Mouse (Mus musculus) cerebellum, adult 18-20 months (tissue): ENCODE measurements around the gene Ubn1.

Experiments used
- DNase-seq, 2 experiments: peaks; one replicate each; pipeline ENCODE4 v3.0.0; 2021

Gene Ubn1

DNA sequence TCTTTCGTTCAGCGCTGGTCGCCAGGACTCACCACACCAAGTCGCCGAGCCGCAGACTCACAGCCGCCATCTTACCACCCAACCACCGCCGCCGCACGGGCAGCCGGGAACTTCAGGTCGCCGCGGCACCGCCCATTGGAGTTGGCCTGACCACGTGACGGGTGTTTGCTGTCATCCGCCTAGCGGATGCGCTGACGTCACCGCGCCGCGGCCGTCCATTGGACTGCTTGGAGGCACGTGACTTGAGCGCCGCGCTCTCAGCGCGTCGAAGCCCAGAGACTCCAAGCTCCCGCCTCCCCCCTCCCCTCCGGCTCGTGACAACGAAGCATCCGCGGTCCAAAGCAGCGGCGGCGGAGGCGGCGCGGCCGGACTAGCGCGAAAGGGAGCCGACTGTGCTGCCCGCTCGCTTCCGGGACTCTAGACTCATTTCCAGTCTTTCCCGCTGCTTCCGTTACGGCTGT lies at the start of gene Ubn1, which contains the start of gene Glyr1:
TSS of gene Ubn1 (plus strand) at position 284 of the 461 bp plus-strand sequence.
TSS of gene Glyr1 (minus strand) at position 90 of the 461 bp plus-strand sequence.
- peak; percentile 99 to 100 for DNase-seq

- no peak for DNase-seq
Observed at GRCm38 (mm10) chr16:5000611-5001010, 49.2 kb upstream of the Ubn1 start.

GRCm38 (mm10) chr16:5007067-5007466 lies 42.8 kb upstream of the Ubn1 start, which contains the start of gene Smim22:
Gene Smim22 (plus strand): TSS chr16:5007288.
- DNase-seq, result no peak

GRCm38 (mm10) chr16:5007492-5007891 lies 42.4 kb upstream of the Ubn1 start:
- no peak for DNase-seq

DNA sequence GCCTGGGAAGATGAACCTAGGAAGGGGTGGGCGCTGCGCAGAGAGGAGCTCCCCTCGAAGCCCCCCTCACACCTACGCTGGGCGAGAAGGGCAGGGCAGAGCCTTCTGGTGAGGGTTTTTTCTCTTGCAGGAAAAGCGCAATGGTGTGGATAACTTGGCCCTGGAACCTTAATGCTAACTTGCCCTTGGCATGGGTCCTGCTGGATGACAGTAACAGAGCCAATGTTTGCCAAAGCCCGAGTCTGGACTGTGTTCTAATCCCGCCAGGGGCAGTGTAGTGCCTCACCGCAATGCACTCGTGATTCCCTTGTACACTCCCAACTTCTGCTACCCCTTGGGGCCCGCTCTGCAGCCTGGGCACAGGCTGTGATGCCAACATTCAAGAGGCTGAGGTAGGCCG lies 41.8 kb upstream of the Ubn1 start:
- no peak for DNase-seq

- no peak for DNase-seq
Observed at GRCm38 (mm10) chr16:5010371-5010935, 39.4 kb upstream of the Ubn1 start.

GRCm38 (mm10) chr16:5011285-5011684 lies 38.6 kb upstream of the Ubn1 start:
- DNase-seq, result no peak

DNA sequence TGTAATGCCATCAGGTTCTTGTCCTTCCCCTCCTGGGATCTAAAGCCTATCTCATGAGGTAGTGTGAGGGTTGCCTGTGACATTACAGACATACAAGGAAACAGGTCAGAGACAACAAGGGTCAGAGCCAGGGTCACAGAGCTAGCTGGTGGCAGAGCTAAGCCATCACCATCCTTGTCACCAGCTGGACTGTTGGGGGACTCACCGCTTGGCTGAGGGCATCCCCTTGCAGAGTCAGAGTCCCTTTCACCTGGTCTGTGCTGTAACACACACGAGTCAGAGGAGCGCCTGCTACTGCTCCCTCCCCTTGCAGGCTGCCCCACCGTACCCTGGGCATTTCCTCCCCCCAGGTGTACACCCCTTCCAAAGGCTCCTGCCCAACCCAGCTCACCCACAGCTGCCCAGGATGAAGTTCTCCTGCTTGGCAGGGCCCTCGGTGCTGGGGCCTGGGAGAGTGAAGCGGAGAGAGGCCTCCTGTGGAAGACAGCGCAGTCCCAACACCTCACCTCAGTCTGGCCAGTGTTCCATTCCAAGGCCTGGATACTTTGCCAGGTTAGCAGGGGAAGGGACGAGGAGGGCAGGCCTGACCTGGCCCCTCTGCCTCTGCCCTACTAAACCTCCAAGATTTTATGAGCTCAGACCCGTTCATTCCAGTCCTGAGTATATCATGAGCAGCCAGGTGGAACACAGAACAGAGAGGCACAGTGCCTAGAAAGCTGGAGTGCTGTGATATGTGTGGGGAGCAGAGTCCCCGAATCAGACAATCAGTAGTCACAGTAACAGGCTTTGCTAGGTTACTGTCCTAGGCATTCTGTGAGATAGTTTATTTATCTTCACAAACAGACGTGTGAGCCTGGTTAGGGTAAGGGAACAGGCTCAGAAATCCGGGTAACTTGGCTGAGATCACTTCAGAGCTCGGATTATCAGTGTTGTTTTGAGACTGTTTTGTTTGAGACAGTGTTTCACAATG lies 37.5 kb upstream of the Ubn1 start:
- DNase-seq, result peak in 1 of 2 experiments; percentile 42

- peak; percentile 97 to 100 for DNase-seq
Observed at GRCm38 (mm10) chr16:5013054-5013838, 36.6 kb upstream of the Ubn1 start, which contains the start of gene Rogdi. Gene Rogdi (minus strand): TSS chr16:5013553.

DNA sequence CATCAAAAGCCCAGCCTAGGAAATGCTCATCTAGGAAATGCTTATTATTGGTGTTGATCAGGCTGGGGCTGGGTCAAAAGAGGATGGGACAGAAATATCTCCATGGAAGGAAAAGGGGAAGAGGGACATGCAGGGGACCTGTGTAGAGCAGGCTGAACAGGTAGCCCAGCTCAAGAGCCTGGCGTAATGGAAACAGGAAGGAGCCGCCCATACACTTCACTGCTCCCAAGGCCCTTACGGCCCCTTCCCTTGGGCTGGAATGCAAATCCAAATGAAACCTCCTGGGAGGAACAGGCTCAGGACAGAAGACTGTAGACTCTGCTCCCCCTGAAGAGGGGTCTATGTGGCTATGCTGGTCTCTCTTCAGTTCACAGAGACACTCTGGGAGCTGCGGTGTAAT lies 35.3 kb upstream of the Ubn1 start:
- no peak for DNase-seq

GRCm38 (mm10) chr16:5024021-5024420 lies 25.8 kb upstream of the Ubn1 start:
- DNase-seq, result no peak

DNA sequence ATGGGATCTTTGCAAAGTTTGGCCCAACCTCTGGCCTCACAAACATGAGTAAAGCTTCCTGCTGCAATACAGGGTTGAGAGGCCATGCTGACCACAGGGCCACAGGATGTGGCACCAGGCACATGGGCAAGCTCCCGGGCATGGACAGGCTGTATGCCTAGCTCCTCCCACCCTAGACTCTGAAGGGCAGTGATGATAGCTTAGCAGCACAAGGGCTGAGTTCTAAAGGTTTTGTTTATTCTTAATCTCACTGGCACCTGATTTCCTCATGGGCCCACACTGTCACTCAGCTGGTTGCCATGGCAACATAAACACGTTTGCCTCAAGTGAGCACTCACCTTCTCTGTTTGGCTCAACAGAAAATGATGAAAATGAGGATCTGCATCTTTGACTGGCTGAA lies 20.0 kb upstream of the Ubn1 start:
- no peak for DNase-seq

DNA sequence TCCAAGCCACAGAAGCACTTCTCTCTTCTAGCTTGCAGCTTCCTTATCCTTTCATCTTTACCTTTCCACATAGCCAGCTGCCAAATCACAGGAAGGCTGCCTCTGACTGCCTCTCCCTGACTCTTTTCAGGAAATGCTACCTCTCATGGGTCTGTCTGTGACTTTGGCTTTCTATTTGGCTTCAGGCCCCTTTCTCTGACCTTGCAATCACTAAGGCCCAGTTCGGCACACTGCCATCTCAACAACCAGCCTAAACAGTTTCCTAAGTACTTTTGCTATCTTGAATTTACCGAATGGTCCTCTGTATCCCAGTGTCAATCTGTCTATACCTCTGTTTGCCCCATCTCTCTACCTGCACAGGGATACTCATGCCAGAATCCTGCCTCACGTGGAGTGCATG lies 14.3 kb upstream of the Ubn1 start:
- DNase-seq, result no peak

DNA sequence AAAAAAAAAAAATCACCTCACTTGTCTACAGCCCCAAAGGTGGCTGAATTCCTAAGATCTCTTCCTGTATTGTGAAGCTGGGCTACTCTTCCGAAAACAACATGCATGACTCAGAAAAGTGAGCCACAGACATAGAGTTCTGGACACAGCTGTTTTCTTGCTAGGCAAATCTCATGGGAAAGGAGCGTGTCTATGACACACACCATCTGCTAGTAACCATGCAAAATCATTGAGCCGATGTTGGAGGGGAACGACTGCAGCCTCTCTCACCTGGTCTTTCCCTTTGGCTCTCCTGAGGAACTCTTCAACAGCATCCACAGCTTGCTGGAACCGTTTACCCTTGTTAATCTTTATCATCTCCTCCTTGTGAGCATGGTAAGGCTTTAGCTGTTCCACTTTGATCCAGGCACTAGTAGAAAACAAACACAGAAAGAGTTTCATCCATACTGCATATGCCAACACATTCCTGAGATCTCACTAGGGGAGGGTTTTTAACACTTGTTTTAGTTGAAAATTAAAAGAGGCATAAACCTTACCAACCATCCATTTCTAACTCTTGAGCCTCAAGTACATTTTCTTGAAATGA lies 13.1 kb upstream of the Ubn1 start:
- DNase-seq, result no peak

DNA sequence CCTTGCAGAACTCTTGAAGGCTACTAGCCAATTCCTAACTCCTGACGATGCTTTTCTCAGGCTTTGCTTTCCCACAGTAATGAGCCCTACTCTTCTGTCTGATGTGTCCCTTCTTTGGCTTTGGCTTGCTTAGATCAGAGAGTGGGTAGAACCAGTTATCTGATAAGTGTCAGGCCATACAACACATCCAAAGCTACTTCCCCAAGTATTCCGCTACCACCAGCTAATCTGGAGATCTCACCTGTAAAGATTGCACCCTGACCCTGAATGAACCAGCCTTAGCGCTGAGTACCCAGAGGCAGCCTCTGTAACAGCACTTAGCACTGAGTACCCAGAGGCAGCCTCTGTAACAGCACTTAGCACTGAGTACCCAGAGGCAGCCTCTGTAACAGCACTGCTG lies 4.5 kb upstream of the Ubn1 start:
- DNase-seq, result no peak

DNA sequence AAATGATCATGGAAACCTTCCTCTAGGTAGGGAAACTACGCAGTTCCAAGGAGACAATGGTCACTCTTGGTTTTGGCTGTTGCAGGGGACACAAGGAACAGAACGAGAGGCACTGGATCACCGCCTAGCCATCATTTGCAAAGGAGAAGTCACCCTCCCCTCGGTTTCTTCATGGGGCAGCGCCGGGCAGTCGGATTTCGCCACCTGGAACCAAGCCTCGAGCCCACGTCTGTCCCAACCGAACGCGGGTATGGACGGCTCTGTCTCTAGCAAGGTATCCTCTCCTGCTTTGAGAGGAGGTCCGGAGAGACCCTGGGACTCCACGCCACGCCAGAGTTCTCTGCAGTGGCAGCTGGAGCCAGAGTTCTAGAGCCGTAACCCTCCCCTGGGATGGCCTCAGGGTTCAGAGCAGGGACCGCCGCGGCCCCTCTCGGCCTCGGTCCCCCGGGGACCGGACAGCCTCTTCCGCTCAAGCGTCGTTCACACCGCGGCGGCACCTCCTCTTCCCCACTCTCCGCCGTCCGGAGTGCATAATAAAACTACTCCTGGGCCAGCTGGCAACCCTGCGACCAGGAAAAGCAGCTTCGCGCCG lies 579 bp upstream of the Ubn1 start:
- peak in 1 of 2 experiments; percentile 23 for DNase-seq

DNA sequence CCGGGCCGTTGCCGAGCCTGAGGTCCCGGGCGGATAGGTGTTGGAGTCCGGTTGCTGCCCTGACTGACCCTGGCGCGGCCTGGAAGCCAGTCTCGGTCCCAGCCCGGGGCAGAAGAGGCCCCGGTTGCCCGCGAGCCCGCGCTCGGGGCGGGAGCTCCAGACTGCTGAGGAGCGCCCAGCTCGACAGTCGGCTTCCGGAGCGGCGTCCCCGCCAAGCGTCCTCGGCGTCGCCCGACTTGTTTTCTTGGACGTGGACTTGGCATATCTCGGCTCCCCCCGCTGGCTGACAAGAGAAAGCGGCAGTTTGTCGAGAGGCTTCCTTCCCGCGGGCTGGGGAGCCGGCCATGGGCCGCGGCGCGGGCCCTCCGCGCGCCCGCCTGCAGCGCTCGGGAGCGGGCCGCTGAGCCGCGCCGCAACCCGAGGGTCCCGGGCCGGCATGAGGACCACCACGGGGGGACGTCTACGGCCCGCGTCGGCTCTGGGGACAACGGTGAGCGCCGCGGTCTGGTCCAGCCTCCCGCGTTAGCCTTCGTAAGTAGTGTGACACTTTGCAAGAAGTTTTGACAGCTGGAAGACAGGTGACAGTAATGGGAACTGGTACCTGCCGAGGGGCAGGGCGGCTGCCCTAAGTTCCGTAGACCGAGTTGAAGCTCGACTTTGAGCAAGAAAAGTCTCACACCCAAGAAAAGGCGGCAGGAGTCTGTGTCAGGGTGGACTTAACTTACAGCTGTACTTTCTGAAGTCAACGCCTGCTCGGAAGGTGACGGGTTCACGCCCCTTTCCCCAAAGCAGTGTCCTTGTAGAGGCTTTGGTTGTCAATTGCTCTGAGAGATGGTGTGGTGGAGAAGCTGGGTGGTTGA lies 624 bp downstream of the Ubn1 start:
- peak; percentile 75 to 84 for DNase-seq

- DNase-seq, result no peak
Observed at GRCm38 (mm10) chr16:5058114-5058513, 8.3 kb downstream of the Ubn1 start.

DNA sequence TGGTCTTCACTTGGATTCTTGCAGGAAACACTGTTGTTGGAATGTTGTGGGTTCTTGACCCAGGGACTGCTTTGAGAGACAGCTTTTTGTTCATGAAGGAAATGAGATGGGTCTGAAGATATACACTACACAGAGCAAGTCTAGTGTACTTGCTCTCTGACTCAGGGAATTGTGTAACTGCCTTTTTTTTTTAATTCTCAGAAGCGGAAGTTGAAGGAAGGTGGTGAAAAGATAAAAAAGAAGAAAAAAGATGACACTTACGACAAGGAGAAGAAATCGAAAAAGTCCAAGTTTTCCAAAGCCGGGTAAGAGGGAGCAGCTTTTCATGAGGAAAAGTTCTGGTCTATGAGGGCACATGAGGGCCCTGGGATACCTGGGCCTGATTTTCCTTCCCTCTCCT lies 13.6 kb downstream of the Ubn1 start:
- no peak for DNase-seq

DNA sequence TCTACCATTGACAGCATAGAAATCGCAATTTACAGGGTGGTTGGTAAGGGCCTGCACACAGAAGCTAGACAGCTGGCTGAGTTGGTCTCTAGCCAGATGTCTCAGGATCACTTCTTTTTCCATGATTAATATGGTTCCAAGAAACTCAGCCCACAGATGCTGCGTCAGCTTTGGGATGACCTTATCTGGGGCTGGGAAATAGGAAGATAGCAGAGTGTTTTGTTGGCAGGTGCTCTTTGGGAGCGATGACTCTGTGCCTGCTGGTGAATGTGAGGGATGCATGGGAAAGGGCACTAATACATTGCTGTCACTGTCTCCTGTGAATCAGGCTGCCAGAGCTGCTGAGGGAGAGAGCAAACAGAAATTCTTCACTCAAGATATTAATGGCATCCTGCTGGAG lies 20.5 kb downstream of the Ubn1 start:
- peak; percentile 31 to 44 for DNase-seq

- no peak for DNase-seq
Observed at GRCm38 (mm10) chr16:5071974-5072373, 22.1 kb downstream of the Ubn1 start.
